Mouse (Mus musculus): ENCODE measurements around the gene Olfr1472.
"Not testable (repeated sequence)": the region's sequence is repeated elsewhere in the genome, so short reads cannot be mapped to it uniquely, and the experiment has no call there.

Gene Olfr1472

DNA sequence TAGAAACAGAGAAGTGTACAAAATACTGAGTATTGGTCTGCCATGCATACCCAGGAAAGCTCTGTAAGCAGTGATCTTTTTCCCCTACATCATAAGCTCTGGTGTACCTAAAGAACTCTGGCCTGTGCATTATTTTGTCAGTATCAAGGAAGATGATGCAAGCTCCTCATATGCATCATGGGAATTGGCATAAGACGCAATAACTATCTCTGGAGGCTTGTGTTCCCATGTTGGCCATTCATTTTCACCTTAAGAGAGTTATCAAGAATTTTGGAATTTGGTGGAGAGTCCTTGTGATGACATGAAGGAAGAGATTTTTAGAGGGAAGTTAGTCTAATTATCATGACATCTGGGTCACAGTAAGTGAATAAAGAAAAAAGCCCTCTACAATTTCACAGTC, at the start of gene Olfr1472:
Gene Olfr1472, minus strand, starts transcription at position 101 of the 400 bp plus-strand sequence.
- DNase-seq (ENCODE audit: low spot score in 2 of 2) = no peak

DNA sequence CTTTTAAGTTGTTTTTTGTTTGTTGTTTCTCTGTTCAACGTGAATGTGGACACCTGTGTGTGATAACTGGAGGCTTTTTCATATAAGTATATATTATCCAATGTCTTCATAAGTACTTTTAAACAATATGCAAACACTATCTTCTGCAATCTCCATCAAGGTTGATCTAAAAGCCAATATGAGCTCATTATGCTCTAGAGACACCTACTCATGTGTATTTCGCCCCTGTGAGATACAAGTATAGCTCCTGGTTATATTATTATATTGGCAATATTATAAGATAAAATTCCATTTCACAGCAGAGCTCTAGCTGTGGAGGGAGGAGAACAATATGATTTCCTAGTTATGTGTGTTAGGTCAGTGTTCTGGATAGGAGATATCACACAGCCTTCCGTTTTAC, 44.4 kb upstream of the Olfr1472 start, which contains the start of gene Olfr1477:
Gene Olfr1477, plus strand, starts transcription at position 301 of the 400 bp plus-strand sequence.
- DNase-seq (ENCODE audit: low spot score in 2 of 2) = no peak

DNA sequence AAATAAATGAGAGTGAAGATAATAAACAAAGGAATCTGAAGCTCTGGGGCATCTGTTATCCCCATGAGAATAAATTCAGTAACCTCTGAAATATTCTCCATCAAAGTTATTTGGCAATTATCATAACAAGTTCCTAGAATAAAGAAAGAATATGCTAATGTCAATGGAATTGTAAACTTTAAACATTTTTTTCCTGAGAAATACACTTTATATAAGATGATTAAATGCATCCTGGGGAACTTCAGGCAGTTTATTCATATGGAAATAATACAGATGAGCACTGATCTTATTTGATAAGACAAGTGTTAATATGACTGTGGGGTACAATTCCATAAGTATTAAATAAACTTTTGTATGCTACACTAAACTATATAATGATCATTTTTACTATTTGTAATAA, 24.2 kb upstream of the Olfr1472 start, which contains the start of gene Olfr1475:
Gene Olfr1475, minus strand, starts transcription at position 101 of the 400 bp plus-strand sequence.
- DNase-seq (ENCODE audit: low spot score in 2 of 2) = no peak

DNA sequence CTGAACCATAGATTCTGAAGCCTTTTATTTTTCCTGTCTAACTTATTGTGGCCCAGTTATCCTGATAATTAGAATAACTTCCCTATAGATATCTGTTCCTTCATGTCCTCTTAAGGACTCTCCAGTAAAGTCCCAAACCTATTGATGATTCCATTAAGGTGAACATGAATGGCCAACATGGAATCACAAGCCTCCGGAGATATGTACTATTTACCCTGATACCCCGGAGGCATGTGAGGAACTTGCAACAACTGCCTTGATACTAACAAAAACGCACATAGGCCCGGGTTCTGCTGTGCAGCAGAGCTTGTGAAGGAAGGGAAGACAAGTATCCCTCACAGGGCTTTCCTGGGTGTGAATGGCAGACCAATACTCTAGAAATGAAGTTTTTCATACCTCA, 13.4 kb upstream of the Olfr1472 start, which contains the start of gene Olfr1474:
Gene Olfr1474, plus strand, starts transcription at position 301 of the 400 bp plus-strand sequence.
- not testable (repeated sequence) for DNase-seq (ENCODE audit: low spot score in 2 of 2)

DNA sequence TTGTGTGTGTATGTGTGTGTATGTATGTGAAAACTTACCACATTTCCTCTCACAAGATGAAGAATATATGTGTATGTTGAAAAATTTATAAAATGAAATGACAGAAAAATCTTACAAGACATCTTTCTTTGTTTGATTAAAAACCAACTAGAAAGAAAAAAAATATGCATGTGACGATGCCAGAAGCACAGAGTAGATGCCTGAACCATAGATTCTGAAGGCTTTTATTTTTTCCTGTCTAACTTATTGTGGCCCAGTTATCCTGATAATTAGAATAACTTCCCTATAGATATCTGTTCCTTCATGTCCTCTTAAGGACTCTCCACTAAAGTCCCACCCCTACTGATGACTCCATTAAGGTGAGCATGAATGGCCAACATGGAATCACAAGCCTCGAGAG, 12.8 kb downstream of the Olfr1472 start, which contains the start of gene Olfr1471:
Gene Olfr1471, plus strand, starts transcription at position 301 of the 400 bp plus-strand sequence.
- not testable (repeated sequence) for DNase-seq (ENCODE audit: low spot score in 2 of 2)

DNA sequence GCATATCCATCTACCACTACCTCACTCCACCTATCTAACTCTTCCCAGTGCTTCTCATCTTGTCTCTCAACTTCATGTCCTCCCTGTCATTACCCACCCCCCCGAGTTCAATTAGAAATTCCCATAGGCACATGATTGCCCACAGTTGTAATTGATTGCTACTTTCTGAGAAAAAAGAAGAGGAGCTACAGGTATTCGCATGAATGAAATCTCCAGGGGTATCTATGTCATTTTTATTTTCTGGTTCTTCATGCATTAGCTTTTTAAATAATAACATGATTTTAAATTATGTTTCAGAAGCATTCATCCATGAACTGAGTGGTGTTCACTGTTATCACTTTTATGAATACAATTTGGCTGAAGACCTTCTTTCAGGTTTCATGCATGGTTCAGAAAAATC, 48.3 kb downstream of the Olfr1472 start, which contains the start of gene Olfr1469:
Gene Olfr1469, plus strand, starts transcription at position 301 of the 400 bp plus-strand sequence.
- DNase-seq (ENCODE audit: low spot score in 2 of 2) = no peak

All from spleen, postnatal 10 days (tissue).